Mouse (Mus musculus): Measurements from ENCODE around the gene Arsb.

Arsb gene

DNA sequence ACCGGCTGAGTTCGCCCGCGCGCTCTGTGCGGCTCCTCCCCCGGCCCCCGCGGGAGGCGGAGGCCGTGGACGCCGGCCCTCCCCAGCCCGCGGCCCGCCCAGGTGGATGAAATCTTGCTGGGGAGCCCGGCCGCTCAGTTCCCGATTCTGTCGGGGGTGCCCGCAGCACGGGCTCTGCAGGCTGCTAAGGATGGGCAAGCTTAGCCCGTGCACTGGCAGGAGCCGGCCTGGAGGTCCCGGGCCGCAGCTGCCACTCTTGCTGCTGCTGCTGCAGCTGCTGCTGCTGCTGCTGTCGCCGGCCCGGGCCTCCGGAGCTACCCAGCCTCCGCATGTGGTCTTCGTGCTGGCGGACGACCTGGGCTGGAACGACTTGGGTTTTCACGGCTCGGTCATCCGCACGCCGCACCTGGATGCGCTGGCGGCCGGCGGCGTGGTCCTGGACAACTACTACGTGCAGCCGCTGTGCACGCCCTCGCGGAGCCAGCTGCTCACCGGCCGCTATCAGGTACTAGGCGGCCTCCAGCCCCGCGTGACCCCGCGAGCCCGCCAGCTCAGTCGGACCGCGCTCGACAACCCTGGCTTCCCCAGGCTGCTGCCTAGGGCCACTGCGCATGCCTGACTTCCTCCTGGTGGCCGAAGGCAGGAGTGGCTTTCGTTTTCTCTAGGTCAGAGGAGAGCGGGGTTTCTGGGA is at the start of gene Arsb:
Gene Arsb, plus strand, starts transcription at position 43 of the 691 bp plus-strand sequence.
- peak; percentile 60 to 63 for DNase-seq (ENCODE audit: low spot score in 2 of 2)

DNA sequence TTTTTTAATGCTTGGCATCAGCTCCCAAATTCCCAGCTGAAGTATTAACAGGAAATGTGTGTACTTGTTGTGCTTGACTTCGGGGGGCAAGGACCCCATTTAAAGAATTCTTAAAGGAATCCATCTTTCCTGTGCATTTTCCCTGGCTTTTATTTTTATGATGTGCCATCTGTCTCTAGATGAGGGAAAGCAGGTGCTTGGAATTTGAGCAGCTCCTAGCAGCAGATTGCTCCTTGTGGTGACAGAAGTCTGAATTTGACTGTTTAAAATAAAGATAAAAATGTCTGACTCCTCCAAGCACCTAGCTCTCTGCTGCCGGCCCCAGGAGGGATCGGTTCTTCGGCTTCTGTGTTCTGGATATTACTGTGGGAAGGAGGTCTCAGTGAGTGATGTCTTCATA is 49.5 kb upstream of the Arsb start:
- no peak for DNase-seq (ENCODE audit: low spot score in 2 of 2)

DNA sequence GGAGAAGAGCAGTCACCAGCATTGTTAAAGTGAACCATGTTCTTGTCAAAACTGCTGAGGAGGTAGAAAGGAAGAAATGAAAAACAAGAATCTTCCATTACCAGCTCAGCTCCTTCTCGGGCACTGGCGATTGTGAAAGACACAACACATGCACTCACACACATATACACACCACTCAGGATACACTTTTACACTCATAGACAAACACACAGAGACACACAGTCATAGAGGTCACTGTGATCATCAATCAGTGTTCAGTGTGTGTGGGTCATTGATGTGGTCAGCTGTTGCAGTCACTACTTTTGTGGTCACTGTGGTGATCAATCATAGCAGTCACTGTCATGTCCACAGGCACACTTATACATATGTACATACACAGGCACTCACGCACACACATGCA is 48.0 kb upstream of the Arsb start:
- no peak for DNase-seq (ENCODE audit: low spot score in 2 of 2)

DNA sequence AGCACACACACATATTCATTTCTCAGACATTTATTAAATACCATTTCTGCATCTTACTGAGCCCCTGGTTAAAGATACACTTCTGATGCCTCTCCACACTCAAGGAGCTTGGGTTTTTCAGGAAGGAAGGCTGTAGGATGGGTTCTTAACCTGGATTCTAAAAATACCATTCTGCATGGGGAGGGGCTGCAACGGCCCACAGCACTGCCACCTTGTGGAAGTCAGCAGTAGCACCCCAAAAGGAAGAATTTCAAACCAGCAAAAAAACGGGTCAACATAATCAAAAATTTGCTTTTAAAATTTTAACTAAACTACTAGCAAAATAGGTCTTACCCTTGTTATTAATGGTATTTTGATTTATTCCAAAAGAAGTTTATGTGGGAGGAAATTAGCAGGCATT is 47.2 kb upstream of the Arsb start:
- peak in 1 of 2 experiments; percentile 7 for DNase-seq (ENCODE audit: low spot score in 2 of 2)

DNA sequence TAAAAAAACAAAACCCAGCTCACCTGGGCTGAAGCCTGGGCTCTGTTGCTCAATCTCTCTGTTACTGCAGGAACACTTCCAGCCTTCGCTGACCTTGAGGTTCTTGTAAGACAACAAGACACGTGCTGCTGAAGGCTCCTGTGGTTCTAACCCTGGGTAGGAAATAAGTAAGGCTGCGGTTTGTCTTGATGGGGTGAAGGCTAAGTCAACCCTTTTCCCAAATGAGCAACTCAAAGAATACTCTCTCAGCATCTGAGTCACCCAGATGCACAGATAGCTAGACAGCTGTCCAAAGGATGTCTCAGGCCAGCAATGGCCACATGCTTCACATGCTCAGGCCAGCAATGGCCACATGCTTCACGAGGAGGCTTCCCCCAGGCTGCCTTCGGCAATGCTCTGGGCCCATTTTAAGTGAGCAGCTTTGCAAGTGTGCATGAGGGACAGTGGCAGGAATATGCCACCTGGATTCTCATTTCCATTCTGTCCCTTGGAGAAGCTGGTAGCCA is 36.2 kb upstream of the Arsb start:
- no peak for DNase-seq (ENCODE audit: low spot score in 2 of 2)

DNA sequence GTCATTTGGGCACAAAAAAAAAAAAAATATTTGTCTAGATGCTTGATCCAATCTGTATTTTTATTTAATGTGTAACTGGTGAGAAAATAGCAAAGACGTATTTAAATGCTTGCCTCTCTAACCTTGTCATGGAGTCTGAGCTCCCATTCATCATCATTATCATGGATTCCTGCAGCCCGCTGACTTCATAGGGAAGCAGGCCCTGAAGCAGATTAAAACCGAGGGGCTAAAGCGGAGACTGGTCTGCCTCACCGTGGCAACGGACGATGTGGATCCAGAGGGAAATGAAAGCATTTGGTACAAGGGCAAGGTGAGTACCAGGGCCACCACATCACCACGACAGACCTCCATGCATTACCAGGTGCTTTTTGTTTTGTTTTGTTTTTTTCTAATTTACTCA is 27.3 kb upstream of the Arsb start:
- no peak for DNase-seq (ENCODE audit: low spot score in 2 of 2)

DNA sequence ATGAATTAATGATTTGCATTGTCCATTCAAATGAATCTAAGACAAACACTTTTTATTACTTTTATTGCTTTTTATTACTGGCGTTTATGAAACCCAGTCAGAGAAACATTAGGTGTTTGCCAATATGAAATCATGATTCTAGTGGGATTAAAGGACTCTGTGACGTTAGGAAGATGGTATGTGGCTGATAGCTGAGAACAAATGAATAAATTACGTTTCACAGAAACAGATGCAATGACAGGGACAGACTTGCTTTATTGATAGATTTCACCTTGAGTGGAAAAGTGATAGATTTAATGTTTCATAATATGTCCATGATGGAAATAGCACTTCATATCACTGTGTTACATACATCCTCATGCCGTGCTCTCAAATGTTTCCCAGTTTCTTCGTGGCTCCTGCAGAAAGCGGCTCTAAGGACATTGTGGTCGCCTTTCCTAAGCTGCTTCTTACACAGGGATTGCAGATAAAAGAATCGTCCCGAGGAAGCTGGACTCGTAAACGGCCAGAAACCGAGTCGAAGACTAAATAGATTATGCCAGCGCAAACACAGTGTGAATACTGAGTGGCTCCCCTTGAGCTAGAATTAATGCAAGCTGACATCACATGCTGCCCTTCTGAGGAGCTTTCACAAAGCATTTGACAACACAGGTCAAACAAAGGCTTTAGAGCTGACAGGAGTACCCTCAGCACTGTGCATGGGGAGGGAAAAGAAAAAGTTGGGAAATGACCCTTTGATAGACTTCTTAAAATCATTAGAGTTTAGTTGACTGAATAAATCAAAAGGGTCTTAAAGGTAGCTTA is 18.6 kb upstream of the Arsb start:
- no peak for DNase-seq (ENCODE audit: low spot score in 2 of 2)

DNA sequence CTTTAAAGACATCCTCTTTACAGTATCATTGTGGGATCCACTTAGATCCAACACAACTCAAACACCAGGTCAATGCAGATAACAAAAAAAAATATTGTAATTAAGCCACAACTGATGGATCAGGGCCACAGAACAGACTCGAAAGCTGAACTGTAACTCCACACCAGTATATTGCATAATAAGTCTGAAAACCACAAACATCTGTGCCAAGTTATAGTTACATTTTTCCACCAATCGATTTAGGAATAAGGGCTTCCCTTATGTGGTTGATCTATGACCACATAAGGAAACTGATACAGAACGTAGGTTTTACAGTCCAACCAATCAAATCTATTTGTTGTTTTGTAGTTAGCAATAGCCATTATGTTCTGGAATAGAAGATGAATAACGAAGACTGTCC is 16.3 kb upstream of the Arsb start:
- no peak for DNase-seq (ENCODE audit: low spot score in 2 of 2)

DNA sequence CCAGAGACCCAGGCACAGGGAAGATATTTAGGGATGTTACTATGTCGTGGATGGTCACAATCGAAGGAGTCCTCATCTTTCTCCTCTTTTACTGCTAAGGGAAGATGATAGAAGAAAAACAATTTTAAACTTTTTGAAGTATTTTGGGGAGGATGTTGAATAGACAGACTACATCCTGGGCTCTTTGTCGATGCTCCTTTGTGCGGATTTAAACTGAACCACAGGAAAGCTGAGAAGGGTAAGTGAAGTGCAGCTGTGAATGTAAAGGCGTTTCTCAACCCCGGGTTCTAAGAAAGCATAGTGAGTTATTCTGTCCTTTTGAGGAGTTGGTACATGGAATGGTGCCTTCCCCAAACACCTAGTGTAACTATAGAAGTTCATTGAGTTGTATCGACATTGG is 14.8 kb upstream of the Arsb start:
- no peak for DNase-seq (ENCODE audit: low spot score in 2 of 2)

DNA sequence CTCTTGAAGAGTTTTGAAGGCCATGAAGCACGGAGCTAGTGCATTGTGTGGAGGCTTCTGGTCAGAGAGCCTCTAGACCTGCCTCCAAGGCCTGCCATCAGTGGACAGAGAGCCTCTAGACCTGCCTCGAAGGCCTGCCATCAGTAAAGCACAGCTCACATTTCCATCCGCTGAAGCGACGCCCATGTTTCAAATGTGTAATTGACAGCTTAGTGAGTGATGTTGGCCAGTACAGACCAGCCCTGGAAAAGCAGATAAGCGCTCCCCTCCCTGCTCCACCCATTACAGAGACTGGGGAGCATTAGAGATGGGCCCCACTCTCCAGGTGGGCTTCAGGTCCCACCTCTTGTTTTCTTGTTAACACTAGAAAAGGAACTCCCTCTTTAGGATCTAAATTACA is 13.9 kb upstream of the Arsb start:
- no peak for DNase-seq (ENCODE audit: low spot score in 2 of 2)

DNA sequence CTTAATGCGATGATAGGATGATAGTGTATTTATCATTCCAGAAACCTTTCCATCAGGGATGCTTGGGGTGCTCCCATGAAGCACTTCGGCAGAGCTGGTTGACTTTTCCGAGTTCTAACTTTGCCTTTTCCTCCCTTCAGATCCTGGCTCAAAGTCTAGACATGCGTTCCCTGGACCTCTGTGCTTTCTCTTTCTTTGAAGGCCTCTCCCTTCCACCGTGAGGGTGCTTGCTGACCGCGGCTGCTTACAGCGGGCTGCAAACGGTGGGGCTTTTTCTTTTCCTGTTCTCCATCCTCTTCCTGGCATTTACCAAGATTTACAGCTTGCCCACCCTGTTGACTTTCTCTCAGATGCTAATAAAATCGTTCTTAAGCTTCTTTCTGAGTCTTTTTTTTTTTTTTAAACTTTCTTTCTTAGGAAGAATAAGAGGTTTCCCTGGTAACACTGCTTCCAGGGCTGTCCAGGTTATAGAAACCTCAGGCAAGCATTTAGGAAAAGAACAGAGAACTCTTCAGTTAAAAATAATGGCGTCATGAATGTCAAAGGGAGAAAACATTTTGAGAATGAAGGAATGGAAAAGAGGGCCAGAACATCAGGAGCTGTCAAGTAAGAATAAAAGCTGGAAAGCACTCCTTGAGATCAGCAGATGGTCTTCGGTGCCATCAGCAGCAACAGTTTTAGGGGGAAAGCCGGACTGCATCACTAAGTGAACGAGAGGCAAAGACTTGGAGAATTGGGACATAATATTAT is 13.1 kb upstream of the Arsb start:
- DNase-seq (ENCODE audit: low spot score in 2 of 2) = no peak

DNA sequence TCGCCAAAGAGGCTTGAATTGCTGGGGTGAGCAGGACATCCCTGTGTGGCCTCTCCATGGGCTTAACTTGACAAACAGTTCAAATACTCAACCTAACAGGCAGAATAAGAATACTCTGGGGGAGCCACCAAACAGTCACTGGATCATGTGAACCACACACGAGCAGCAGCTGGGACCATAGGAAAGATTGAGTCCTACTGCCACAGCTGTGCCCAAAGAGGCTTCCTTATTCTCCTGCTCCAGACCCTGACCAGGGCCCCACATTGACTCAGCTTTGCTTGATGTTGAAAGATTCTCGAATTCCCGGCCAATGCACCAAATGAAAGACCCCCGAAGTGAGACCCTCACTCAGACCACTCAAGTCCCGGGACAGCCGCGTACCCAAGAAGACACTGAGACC is 9.6 kb upstream of the Arsb start:
- no peak for DNase-seq (ENCODE audit: low spot score in 2 of 2)

DNA sequence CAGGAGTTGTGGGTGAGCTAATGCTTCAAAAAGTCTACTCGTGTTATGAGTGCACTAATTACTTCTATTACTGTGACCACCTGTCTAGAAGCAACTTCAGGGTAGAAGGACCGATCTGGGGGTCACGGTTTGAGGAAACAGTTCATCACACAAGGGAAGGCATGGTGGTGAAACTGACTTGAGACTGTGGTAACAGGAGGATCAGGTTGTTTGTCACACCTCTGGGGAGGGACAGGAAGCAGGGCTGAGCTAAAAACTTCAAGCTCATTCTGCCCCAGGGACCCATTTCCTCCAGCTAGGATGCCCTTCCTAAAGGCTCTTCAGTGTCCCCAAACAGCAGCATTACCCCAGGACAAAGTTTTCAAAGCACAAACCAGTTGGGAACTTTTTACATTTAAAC is 8.6 kb upstream of the Arsb start:
- DNase-seq (ENCODE audit: low spot score in 2 of 2) = no peak

DNA sequence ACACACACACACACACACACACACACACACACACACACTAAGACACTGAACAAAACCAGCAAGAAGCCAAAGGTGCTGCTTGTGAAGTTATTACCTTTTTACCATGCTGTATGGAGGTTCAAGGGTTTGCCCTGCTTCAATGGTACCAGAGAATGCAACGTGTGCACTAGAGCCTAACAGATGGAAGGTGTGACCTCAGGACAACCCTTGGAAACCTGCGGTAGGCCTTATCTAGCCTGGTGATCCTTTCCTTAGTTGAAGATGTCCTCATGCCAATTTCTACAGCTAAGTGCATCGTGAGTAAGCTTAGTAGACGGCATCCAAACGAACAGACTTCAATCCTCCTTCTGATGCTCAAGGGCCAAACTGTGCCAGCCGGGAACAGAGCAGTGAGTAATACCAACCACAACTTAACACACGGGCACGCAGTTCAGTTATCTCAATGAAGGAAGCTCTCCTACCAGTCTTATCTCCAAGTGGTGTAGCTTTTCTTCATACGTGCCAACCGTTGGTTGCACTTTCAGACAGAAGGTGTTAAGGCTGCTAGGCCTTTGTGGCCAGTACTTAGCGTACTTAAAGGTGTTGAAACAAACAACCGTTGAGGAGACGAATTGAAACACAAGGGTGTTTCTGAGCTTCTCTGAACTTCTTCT is 7.0 kb upstream of the Arsb start:
- no peak for DNase-seq (ENCODE audit: low spot score in 2 of 2)

DNA sequence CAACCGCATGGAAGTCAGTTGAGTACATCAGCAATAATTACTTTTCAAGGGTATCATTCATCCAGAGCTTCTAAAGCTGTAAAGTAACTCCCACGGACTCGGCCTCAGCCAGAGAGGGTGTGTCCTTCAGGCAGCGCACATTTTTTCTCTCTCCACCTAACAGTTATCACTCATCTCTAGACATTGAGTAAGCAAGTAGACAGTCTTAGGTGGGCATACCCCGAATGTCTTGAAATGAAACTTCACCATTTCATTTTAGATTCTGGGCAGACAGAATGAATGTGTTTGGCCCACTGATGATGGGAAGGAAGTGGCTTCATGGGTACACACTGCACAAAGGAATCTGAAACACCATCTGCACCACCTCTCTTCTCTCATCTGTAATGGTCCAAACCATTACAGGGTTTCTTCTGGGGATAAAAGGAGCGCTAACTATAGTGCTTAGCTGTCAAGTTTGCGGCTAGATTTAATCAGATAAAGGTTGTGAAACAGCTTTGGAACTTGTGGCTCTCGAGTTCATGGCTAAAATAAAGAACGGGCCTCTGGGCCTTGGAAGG is 321 bp upstream of the Arsb start:
- DNase-seq (ENCODE audit: low spot score in 2 of 2) = no peak

DNA sequence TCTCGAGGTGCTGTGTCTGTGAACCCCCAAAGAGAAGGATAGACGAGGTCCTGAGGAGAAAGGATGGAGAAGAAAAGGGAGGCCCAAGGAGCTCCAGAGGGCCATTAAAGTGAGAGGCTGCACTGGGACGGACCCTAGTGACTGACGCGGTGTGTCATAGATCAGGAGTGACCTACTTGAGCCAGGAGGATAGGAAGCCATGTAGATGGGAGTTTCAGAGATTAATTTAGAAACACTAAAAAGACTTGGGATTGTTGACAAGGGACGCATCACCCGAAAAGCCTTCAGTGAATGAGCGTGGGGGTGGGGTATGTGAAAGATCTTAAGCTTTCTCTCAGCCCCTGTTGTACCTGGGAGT is 828 bp downstream of the Arsb start:
- DNase-seq (ENCODE audit: low spot score in 2 of 2) = no peak

DNA sequence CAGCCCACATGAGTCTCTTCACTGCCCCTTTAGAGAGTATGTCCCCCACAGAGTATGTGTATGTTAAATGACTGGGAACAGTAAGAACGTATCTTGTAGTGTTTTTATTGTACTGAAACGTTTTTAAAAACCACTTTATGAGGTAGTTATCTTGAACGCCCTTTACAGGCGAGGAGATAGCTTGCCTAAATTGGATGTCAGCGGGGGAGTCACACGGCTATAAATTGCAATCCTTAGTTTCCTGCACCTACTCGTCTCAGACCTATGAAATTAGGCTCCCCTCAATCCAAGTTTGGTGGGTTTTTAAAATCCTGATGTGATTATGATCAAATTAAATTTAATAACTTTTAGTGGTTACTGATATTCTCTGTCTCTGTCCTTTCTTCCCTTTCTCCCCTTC is 1.4 kb downstream of the Arsb start:
- no peak for DNase-seq (ENCODE audit: low spot score in 2 of 2)

DNA sequence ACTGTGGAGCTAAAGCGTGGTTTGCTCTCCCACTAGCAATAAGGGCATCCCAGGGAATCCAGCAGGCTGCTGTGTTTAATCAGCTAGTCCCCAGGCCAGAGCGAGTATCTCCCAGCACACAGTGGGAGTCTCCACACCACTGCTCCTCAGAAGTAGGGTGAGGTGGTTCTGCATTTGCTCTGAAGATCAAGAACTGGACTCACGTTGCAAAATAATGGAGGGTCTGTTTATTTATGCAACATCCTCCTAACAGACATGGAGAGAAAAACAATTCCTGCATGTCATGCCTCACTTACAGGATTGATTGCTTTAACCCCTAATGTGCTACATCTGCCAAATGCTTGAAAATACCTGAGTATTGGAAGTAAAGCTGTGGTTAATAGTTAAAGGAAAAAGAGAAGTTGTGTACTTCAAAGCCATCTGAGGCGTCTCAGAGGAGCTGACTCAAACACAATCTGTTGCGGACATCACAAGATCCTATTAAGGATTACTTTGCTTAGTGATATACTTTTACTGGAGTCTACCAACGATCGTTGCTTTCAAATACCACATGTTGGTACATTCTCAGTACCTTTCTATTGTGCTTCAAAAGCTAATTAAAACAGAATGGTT is 2.4 kb downstream of the Arsb start:
- DNase-seq (ENCODE audit: low spot score in 2 of 2) = no peak

DNA sequence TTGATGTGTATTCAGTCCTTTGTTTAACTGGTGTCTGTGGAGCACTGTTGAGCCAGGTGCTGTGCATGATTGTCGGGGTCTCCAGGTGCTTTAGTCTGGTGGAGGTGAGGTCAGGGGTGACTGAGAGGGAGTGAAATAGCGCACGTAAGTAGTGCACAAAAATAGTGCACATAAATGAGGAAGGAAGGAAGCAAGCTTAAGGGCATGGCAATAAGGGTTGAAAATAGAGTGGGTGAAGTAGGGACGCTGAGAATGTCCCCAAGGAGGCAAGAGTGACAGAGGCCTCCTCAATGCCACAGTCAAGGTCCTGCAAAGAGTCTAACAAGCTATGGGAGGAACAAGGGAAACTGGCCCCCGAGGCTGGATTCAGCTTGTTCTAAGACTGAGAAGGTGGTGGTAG is 11.4 kb downstream of the Arsb start:
- no peak for DNase-seq (ENCODE audit: low spot score in 2 of 2)

DNA sequence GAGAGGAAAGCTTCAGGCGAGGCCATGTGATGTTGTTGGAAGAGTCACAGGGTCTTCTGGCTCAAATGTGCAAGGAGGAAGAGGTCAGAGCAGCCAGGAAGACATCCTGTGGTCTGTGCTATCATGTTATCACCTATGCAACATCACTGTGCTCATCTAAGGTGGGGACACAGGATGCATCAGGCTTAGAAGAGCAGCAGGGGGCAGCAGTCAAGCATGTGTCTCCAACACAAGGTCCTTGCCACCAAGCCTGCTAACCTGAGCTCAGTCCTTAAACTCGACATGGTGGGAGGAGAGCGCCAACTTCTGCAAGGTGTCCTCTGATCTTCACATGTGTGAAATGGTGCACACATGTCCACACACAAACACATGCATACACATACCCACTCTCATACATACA is 13.9 kb downstream of the Arsb start:
- no peak for DNase-seq (ENCODE audit: low spot score in 2 of 2)

DNA sequence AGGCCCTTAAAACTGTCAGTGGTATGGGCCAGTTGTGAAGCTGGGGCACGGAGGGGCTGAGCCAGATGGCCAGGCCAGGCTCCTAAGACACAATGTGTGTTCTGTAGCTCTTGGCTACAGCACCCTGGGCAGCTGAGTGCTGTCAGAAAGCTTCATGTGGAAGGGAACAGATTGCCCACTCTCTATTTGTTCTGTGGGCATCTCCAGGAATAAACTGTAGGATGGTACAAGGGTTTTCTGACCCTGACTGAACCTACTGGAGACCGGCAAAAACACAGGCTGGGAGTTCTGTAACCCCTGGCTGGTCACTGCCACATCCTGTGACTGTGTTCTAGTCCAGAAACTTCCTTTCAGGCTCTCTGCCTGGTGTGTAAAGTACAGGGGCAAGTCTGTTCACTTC is 14.6 kb downstream of the Arsb start:
- DNase-seq (ENCODE audit: low spot score in 2 of 2) = no peak
